Mouse (Mus musculus) duodenum, adult 2 months (tissue): ENCODE data around the gene Cep70. TPM values are rescaled to one million over a fixed set of nuclear protein-coding genes. Genes with fewer than 3 reads are reported as not detected.

Experiments
- polyA plus RNA-seq: library from polyadenylated mRNA; depleted of rRNA; stranded (reverse); fragments of >200 nt; gene quantifications from 2 replicates; pipeline ENCODE4 v1.2.3, GENCODE M21; 2012; ENCODE audit warnings: low replicate concordance; rRNA removed

Cep70 gene
- polyA plus RNA-seq = 0.29 and 0.81 TPM in 2 replicates

GRCm38 (mm10) chr9:99243190-99243894, at the start of gene Cep70:
Cep70 (plus strand) TSS chr9:99243367.

GRCm38 (mm10) chr9:99237139-99237538, 6.0 kb upstream of the Cep70 start, which contains the start of gene Faiml:
Faiml (minus strand) TSS chr9:99237239.

Other genes starting within 250 kb of the Cep70 start
- 64.1 and 85.8 TPM in 2 replicates for gene Gm1123, start 207.7 kb upstream of the Cep70 start, polyA plus RNA-seq
- gene Pik3cb, start 102.7 kb upstream of the Cep70 start, polyA plus RNA-seq = 0.93 and 1.5 TPM in 2 replicates
- gene Faiml, start 6.1 kb upstream of the Cep70 start, polyA plus RNA-seq = not detected in 2 replicates
- 0.06 and 0.14 TPM in 2 replicates for gene Esyt3, start 115.2 kb downstream of the Cep70 start, polyA plus RNA-seq
- 3.2 and 3.7 TPM in 2 replicates for gene Mras, start 194.0 kb downstream of the Cep70 start, polyA plus RNA-seq
- 0.60 TPM in 1 of 2 replicates, not detected in the other for gene Nme9, start 208.1 kb downstream of the Cep70 start, polyA plus RNA-seq